Mouse (Mus musculus): ENCODE data around the gene Pgr.

Gene Pgr

DNA sequence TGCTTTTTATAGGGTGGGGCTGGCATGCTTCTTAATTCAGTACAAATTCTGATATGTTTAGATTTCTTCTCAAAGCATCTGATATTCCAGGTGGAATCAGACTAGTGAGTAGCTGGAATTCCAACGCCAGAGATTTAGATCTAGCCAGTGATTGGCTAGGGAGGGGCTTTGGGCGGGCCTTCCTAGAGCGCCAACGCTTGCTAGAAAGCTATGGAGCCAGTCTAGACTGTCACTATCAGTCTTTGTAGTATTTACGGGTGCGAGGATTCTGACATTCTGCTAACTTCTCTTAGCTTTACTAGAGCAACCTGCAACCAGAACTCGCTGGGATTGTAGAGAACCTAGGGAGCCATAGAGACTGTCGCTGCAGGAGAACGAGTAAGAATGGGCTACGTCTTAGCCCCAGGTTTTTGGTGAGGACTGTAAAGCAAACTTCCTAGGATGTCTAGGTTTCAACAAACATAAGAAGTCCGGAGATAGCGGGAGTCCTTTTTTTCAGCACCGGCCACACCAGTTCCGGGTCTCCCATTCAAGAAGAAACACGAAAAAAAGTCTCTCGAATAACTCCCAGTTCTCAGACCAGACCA lies at the start of gene Pgr:
Pgr (plus strand) TSS at position 218 of the 587 bp plus-strand sequence.
- peak; percentile 27 to 46 for DNase-seq (ENCODE audit: low spot score in 2 of 2)

DNA sequence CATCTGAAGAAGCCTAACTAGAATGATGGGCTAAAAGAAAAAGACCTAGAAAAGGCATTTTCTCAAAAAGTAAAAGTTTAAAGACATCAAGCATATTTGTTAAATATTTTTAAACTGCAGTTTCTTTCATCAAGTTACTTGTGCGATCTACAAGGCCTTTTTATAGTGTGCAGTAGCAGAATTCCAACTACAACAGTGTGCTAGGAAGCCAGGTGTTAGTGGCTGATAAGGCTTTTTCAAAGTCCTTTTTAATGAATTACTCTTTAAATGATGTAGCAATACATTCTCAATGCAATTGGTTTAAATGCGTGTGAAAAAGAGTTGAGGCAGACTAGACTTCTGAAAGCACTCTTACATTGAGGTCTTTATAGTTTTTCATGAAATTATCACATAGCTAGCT lies 42.2 kb upstream of the Pgr start:
- no peak for DNase-seq (ENCODE audit: low spot score in 2 of 2)

DNA sequence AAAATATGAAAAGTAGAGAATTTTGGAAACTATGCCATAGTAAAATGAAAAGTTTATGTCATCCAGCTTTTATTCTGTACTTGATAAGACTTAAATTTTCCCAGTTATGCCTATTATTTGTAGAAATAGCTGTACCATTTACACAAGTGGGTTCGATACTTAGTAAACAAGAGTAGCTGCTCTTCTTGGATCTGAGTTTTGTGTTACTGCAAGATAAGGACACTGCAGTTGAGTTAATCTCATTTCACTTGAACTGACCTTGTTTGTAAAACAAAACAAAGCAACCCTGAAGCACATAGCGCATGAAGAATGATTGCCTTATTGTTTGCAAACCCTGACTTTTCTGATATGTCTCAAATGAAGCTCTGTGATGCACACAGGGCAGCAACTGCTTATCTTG lies 31.1 kb upstream of the Pgr start:
- no peak for DNase-seq (ENCODE audit: low spot score in 2 of 2)

DNA sequence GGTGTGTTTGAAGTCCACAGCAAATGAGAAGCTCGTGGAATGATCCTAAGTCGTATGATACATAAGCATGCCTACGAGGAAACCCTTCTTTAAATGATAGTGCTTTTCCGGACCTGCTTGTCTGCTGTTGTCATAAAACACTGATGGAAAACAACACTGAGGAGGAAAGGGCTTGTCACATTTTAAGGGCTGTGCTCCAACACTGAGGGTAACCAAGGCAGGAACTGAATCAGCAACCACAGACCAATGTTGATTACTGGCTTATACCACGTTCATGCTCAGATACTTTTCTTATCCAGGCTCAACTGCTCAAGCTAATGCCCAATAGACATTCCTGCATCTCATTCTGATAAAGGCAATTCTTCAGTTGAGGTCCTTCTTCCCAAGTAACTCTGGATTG lies 4.4 kb upstream of the Pgr start:
- no peak for DNase-seq (ENCODE audit: low spot score in 2 of 2)

DNA sequence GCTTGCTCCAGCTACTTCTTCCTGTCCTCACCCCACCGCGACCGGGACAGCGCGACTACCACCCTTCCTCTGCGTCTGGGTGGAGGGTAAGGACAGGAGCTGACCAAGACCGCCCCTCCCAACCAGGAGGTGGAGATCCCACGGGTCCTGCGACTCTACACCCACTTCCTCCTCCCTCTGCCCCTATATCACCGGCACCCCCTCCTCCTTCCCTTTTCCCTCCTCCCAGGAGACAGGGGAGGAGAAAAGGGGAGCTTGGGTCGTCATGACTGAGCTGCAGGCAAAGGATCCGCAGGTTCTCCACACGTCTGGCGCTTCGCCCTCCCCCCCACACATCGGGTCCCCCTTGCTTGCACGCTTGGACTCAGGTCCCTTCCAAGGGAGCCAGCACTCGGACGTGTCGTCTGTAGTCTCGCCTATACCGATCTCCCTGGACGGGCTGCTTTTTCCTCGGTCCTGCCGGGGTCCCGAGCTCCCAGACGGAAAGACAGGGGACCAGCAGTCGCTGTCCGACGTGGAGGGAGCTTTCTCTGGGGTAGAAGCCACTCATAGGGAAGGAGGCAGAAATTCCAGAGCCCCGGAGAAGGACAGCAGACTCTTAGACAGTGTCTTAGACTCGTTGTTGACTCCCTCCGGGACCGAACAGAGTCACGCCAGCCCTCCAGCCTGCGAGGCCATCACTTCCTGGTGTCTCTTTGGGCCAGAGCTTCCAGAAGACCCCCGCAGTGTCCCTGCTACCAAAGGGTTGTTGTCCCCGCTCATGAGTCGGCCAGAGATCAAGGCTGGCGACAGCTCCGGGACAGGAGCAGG lies 775 bp downstream of the Pgr start:
- peak; percentile 12 to 19 for DNase-seq (ENCODE audit: low spot score in 2 of 2)

DNA sequence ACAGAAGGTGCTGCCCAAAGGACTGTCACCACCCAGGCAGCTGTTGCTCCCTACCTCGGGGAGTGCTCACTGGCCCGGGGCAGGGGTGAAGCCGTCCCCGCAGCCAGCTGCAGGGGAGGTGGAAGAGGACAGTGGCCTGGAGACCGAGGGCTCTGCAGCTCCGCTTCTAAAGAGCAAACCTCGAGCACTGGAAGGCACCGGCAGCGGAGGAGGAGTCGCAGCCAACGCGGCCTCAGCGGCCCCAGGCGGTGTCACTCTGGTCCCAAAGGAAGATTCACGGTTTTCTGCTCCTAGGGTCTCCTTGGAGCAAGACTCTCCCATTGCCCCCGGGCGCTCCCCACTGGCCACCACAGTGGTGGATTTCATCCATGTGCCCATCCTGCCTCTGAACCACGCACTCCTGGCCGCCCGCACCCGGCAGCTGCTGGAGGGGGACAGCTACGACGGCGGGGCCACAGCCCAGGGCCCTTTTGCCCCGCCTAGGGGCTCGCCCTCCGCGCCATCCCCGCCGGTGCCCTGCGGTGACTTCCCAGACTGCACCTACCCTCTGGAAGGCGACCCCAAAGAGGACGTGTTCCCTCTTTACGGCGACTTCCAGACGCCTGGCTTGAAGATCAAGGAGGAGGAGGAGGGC lies 1.5 kb downstream of the Pgr start:
- DNase-seq (ENCODE audit: low spot score in 2 of 2): peak; percentile 34 to 45

DNA sequence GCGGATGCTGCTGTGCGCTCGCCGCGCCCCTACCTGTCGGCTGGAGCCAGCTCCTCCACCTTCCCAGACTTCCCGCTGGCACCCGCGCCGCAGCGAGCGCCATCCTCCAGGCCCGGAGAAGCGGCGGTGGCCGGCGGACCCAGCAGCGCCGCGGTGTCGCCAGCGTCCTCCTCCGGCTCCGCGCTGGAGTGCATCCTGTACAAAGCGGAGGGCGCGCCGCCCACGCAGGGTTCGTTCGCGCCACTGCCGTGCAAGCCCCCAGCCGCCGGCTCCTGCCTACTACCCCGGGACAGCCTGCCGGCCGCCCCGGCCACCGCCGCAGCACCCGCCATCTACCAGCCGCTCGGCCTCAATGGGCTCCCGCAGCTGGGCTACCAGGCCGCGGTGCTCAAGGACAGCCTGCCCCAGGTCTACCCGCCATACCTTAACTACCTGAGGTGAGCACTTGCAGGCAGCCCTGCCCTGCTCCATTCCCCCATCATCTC lies 2.1 kb downstream of the Pgr start:
- DNase-seq (ENCODE audit: low spot score in 2 of 2): peak; percentile 70

DNA sequence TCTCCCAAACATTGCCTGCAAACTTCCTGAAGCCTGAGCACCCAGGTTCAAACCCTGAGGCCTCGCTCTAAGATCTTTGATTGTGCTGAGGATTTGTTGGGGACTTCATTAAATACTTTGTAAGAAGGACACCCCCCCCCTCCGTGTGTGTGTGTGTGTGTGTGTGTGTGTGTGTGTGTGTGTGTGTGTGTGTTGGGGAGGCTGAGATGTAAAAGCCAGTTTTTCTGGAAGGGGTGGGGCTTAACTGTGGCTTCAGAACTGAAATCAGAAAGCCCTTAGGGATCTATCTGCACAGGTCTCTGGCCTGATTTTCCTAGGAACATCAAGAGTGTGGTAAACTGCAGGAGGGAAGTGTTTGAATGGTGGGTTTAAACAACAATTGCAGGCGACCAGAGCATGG lies 2.6 kb downstream of the Pgr start:
- peak in 1 of 2 experiments; percentile 21 for DNase-seq (ENCODE audit: low spot score in 2 of 2)

DNA sequence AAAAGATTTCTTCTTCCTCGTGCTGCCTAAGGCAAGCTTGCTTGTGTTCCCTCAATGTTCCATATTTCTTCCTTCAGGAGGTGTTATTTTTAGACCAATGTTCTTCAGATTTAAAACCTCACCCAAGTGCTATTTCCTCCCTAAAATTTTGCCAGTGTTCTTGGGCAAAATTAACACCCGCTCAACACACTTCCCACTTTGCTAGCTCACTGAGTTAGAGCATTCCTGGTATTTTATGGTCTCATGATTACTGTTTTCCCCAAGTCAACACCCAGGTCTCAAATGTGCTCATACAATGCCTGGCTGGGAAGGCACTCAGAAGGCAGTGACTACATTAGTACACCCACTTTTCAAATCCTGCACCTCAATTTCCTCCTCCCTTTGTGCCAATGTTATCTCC lies 27.9 kb downstream of the Pgr start:
- DNase-seq (ENCODE audit: low spot score in 2 of 2): peak; percentile 17 to 37

DNA sequence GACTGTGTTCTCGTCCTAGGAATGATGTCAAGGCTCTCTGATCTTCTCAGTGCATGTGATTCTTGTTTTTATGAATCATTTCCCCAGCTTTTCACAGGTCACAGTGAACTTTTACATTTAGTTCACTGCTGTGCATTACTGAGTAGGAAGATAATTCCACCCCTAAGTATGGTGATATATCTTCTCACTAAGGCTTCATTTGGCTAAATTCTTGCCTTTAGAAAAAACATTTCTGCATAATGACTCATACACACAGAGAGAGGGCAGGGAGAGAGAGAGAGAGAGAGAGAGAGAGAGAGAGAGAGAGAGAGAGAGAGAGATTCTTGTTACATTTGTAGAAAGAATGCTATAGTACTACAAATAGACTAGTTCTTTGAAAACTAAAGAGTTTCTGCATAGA lies 38.1 kb downstream of the Pgr start:
- DNase-seq (ENCODE audit: low spot score in 2 of 2): no peak

DNA sequence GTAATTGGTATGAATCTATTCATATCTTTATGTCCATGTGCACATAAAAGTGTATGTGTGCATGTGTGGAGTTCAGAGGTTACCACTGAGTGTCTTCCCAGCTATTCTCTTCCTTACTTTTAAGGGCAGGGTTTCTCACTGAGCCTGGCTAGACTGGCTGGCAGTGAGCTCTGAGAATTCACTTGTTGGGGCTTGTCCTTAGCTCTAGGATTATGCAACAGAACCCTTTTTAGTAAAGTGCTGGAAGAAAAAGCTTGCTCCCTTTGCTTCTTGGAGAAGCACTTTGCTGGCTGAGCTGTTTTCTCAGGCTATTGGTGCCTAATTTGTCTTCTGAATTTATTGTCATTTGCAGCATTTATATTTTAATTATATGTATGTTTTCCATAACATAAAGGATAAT lies 53.7 kb downstream of the Pgr start:
- DNase-seq (ENCODE audit: low spot score in 2 of 2): no peak

DNA sequence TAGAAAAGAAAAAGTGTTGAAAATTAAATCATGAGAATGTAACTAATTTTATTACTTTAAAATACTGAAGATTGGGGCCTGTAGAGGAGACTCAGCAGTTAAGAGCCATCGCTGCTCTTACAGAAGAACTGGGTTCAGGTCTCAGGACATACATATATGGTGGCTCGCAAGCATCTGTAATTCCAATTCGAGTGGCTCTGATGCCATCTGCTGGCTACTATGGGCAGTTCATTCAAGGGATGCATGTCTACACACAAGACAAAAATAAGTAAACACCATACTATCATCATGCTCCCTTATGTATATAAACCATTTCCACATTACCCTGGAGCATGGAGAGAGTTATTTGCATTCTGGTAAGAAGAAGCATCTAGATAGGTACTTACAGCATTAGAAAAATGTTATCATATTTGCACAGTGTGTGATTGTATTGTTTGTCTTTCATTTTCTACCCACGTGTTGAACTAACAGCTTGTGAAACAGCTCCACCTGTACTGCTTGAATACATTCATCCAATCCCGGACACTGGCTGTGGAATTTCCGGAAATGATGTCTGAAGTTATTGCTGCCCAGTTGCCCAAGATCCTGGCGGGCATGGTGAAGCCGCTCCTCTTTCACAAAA lies 65.0 kb downstream of the Pgr start:
- peak in 1 of 2 experiments; percentile 51 for DNase-seq (ENCODE audit: low spot score in 2 of 2)

DNA sequence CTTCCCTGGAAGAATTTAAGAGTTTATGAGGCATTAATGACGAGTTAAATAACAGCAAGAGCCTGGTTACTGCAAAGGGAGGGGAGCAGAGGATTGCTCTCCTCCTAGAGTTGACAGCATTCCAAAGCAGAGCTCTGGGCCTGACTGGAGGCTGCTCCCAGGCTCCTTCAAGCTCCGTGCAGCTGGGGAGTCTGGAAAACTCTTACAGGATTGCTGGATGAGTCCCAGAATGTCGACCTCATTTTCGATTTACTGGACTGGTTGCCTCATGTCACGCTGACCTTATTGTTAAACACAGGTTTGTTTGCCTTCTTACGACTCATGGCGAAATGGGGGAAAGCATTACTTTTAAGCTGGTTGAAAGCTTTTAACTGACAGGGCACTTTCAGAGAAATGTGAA lies 70.6 kb downstream of the Pgr start:
- DNase-seq (ENCODE audit: low spot score in 2 of 2): no peak

DNA sequence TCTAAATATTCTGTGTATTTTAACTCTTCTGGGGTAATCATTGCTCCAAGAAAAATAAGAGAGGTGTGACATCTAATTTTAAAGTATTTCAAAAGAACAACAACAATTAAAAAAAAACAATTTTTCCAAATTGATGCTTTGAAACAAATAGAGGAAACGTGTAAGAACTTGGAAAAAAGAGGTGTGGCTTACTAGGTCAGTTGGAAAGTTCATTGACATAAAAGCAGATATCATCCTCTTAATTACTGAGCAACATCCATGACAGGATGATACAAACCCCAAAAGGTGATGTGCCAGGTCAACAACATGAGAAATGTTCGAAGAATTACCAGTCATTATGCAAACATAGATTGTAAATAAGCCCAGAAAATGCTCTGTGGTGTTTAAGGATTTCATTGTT lies 71.9 kb downstream of the Pgr start, which contains the start of gene Gm16485:
Gm16485 (plus strand) TSS at position 301 of the 400 bp plus-strand sequence.
- no peak for DNase-seq (ENCODE audit: low spot score in 2 of 2)

DNA sequence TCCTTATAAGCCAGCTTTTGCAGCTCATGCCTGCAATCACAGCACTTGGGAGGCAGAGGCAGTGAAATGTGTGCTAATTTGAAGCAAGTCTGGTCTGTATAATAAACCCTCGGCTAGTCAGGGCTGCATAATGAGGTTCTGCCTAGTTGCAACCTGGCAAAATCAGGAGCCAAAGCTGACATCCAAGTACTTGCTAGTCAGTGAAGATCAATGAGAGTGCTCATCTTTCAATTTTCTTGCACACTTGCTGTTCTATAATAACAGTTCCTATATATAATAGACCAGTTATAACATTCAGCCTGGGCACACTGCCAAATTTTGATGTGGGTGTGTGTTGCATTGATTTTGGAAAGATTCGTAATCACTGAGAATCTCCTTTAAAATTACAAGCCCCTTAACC lies 78.1 kb downstream of the Pgr start:
- peak; percentile 31 to 71 for DNase-seq (ENCODE audit: low spot score in 2 of 2)

DNA sequence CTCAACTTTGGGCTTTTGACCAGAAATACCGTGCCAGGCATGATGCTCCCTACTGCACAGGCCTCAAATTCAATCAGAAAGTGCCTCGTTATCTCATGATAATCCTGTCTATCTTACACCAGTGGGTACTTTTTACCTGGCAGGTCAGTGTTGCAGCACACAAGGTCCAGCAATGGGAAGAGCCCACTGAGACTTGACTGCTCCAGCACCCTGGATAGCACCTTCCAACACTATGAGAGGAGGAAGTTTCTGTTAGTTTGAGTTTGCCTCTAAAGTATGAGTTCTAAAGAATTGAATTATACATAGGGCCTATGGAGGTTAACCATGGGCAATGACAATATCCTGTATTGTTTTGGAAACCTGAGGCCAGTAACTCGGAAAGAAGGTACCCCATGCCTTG lies 82.7 kb downstream of the Pgr start:
- DNase-seq (ENCODE audit: low spot score in 2 of 2): no peak

DNA sequence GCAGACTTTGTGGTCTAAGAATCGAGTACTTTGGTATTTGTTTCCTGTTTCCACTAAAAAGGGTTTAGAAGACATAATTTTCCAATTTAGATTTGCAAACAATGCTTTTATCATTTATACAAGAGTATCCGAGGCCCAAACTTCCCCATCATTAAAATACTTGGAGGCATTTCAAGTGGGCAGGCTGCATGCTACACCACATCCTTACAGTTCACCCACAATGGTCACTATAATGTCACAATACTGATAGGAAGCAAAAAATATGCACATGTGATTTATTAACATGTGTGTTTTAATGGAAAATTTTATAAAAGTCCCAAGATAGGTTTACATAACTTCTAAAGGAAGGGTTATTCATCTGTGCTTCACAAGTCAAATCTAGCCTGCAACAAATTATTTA lies 96.9 kb downstream of the Pgr start:
- DNase-seq (ENCODE audit: low spot score in 2 of 2): no peak

DNA sequence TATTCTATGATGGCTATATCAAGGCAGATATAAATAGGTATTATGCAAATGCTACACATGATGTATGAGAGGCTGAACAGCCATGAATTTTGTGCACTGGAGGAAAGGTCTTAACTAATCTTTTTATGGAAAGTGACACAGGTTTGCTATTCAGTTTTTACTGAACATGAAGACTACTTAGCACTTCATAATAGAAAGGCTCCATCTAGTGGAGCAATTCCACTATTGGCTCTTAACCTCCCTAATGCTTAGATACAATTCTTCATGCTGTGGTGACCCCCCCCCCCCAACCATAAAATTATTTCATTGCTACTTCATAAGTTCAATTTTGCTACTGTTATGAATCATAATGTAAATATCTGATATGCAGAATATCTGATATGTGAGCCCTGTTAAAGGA lies 101.5 kb downstream of the Pgr start:
- DNase-seq (ENCODE audit: low spot score in 2 of 2): no peak

DNA sequence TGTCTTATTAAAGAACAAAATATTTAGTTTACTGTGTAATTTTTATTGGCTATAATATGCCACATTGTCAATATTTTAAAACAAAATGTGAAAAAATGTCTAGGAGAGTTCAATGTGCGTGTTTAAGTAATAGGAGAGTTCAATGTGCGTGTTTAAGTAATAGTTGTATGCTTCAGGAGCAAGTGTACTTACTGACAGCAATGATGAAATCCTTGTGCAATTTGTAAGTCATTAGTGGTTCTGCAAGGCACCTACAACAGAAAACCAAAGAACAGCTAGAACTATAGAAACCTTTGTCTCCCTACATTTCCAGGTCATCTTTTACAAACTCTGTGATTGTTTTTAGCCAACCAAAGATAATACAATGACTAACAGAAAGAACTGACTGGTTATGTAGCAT lies 115.5 kb downstream of the Pgr start:
- DNase-seq (ENCODE audit: low spot score in 2 of 2): no peak

Measured in frontal cortex, postnatal 36 days (tissue).